Mouse (Mus musculus): ENCODE data around the gene Jmjd1c.

DNA sequence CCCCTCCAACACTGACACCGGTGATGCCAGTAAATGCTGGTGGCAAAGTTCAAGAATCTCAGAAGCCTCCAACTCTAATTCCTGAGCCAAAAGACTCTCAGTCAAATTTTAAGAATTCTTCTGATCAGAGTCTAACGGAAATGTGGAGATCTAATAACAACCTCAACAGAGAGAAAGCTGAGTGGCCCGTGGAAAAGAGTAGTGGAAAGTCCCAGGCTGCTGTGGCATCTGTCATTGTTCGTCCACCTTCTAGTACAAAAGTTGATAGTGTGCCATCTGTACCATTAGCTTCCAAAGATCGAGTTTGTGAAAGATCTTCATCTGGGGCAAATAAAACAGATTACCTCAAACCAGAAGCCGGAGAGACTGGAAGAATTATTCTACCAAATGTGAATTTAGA is 129.6 kb downstream of the Jmjd1c start:
- TF ChIP-seq CTCF (IDR thresholded peaks at IDR 0.05; ENCODE audit: control insufficient read depth, insufficient read depth, insufficient replicate concordance, low read depth, low read length): no peak
- TF ChIP-seq POLR2A (IDR thresholded peaks at IDR 0.05; ENCODE audit: control insufficient read depth, low read depth, low read length): no peak
